Mouse (Mus musculus): ENCODE data around the gene Astn1. TPM values are rescaled to one million over a fixed set of nuclear protein-coding genes. Genes with fewer than 3 reads are reported as not detected.

Gene Astn1
- polyA plus RNA-seq, 1 experiment from 2014 or later: 53.6 TPM

DNA sequence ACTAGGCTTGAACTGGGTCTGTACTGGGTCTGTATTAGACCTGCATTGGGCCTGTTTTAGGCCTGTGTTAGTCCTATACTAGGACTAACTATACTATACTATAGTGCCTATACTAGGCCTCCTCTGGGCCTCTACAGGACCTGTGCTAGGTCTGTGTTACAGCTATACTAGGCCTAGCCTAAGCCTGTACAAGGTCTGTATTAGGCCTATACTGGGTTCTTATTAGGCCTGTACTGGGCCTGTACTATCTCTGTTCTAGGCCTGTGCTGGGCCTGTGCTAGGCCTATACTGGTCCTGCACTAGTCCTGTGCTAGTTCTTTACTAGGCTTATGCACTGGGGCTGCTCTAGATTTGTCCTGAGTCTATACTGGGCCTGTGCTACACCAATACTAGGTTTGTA, 90.6 kb downstream of the Astn1 start:
- Histone ChIP-seq H3K27me3 (ENCODE audit: control insufficient read depth, insufficient read depth, low read length) (no peaks in the 10 kb centered on the region), H3K4me1 (replicated peaks; ENCODE audit: control insufficient read depth, insufficient read depth, low read length) (peaks cover 3% of the 10 kb centered on the region; the same call in 1 of the 2 replicates), H3K27ac (no peak overlapping the region), H3K4me3 (replicated peaks; ENCODE audit: low read length) (no peak overlapping the region), H3K36me3 (replicated peaks; ENCODE audit: control insufficient read depth, insufficient read depth) (no peaks in the 10 kb centered on the region), H3K4me2 (replicated peaks) (no peak overlapping the region), H3K9ac (no peak overlapping the region), H3K9me3 (ENCODE audit: control insufficient read depth, low read length) (no peaks in the 10 kb centered on the region)
- DNase-seq (ENCODE audit: low spot score) (no peak), ATAC-seq (ENCODE audit: low FRiP score) (no peak; the same call in 1 of the 2 replicates)

DNA sequence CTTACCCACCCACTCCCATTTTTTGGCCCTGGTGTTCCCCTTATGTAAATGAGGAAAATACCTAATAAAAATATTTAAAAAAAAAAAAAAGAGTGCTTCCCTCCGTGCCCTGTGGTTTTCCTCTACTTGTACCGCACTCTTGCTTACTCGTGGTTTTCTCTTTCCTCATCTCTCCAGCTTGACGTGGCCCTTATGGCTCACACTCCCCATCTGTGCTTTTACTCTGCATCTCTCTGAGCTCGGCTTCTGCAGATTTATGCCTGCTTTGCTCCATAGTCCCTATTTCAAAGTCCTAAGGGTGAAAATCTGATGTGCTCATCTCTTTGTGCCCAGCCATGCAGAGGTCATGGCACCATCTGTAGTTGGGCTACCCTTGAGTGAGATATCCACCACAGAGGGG, 91.5 kb downstream of the Astn1 start:
- ATAC-seq (ENCODE audit: low FRiP score): no peak
- H3K4me2 ChIP-seq (replicated peaks): no peak overlapping the region
- no peaks in the 10 kb centered on the region for H3K36me3 ChIP-seq (replicated peaks; ENCODE audit: control insufficient read depth, insufficient read depth)
- no peak overlapping the region for H3K4me3 ChIP-seq (replicated peaks; ENCODE audit: low read length)
- DNase-seq (ENCODE audit: low spot score): no peak
- H3K27ac ChIP-seq: no peak overlapping the region
- no peaks in the 10 kb centered on the region for H3K27me3 ChIP-seq (ENCODE audit: control insufficient read depth, insufficient read depth, low read length)
- 93% methylated on average over 5 of the region's 5 CpGs for WGBS
- no peaks in the 10 kb centered on the region; the same call in 1 of the 2 replicates for H3K4me1 ChIP-seq (replicated peaks; ENCODE audit: control insufficient read depth, insufficient read depth, low read length)
- no peak overlapping the region for H3K9ac ChIP-seq
- H3K9me3 ChIP-seq (ENCODE audit: control insufficient read depth, low read length): no peaks in the 10 kb centered on the region

DNA sequence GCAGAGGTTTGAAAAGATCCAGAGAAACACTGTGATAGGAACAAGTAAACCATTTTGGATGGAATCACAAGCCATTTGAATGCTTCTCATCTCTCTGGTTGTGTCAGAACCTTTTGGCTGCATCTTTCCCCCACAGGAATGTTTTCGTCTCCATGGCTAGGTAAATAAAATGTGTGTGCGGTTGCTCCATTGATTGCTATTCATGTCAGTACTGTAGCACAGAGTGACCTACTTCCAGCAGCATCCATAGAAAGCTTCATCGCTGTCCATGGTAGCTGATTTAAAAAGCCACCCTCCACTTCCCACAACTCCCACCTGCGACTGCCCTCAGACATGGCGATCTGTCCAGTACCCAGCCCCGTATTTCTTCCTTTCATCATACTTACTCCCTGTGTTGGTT, 101.9 kb downstream of the Astn1 start:
- H3K27ac ChIP-seq: no peak overlapping the region
- H3K4me3 ChIP-seq (replicated peaks; ENCODE audit: low read length): no peak overlapping the region
- H3K4me2 ChIP-seq (replicated peaks): no peak overlapping the region
- no peak overlapping the region for H3K9ac ChIP-seq
- no peaks in the 10 kb centered on the region for H3K27me3 ChIP-seq (ENCODE audit: control insufficient read depth, insufficient read depth, low read length)
- DNase-seq (ENCODE audit: low spot score): no peak
- no peak; the same call in 1 of the 2 replicates for ATAC-seq (ENCODE audit: low FRiP score)
- WGBS: 75% methylated on average over 6 of the region's 6 CpGs
- H3K9me3 ChIP-seq (ENCODE audit: control insufficient read depth, low read length): no peaks in the 10 kb centered on the region
- H3K36me3 ChIP-seq (replicated peaks; ENCODE audit: control insufficient read depth, insufficient read depth): no peaks in the 10 kb centered on the region
- no peaks in the 10 kb centered on the region for H3K4me1 ChIP-seq (replicated peaks; ENCODE audit: control insufficient read depth, insufficient read depth, low read length)

DNA sequence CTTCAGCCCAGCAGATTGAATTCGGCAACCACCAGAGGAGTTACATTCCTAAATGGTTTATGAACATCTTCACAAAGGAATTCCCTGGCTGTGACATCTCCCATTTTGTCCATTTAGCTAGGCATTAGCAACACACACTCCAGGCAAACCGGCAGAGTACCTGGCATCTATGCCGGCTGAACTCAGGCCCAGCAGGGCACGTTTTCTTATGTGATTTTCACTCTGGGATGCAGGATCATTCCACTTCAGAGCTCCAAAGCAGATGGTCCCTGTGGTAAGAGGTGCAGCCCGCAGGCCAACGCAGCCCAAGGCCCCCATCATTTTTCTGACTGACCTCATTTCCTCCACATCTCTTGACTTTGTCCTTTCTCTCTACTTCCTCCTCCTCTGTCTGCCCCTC, 103.2 kb downstream of the Astn1 start:
- Histone ChIP-seq H3K27ac (no peak overlapping the region), H3K4me1 (replicated peaks; ENCODE audit: control insufficient read depth, insufficient read depth, low read length) (no peaks in the 10 kb centered on the region), H3K4me2 (replicated peaks) (no peak overlapping the region), H3K9ac (no peak overlapping the region), H3K9me3 (ENCODE audit: control insufficient read depth, low read length) (no peaks in the 10 kb centered on the region), H3K4me3 (replicated peaks; ENCODE audit: low read length) (no peak overlapping the region), H3K27me3 (ENCODE audit: control insufficient read depth, insufficient read depth, low read length) (no peaks in the 10 kb centered on the region), H3K36me3 (replicated peaks; ENCODE audit: control insufficient read depth, insufficient read depth) (no peaks in the 10 kb centered on the region)
- 51% methylated on average over 6 of the region's 6 CpGs for WGBS
- DNase-seq (ENCODE audit: low spot score) (no peak), ATAC-seq (ENCODE audit: low FRiP score) (no peak)

DNA sequence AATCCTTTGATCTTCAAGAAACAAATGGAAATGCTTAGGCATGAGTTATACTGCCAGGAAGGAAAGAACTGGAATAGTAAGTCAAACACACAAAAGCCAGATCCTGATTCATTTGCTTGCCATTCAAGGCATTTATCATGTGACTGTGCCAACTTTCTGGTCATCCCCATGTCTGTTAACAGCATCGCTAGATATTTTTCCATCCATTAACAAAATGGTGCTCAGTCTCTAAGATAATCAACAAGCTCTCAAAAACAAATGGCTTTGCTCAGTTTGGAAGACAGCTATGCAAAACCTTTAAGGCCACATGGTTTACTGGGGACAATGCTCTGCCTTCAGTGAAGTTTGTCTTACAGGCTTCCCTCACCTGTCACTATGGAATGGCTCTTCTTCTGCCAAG, 115.8 kb downstream of the Astn1 start:
- H3K9ac ChIP-seq: no peak overlapping the region
- H3K36me3 ChIP-seq (replicated peaks; ENCODE audit: control insufficient read depth, insufficient read depth): peaks cover 2% of the 10 kb centered on the region
- no peak overlapping the region for H3K4me3 ChIP-seq (replicated peaks; ENCODE audit: low read length)
- DNase-seq (ENCODE audit: low spot score) (no peak), ATAC-seq (ENCODE audit: low FRiP score) (no peak)
- H3K27me3 ChIP-seq (ENCODE audit: control insufficient read depth, insufficient read depth, low read length): no peaks in the 10 kb centered on the region
- 98% methylated on average over 1 of the region's 1 CpGs for WGBS
- H3K27ac ChIP-seq: no peak overlapping the region
- no peak overlapping the region for H3K4me2 ChIP-seq (replicated peaks)
- no peaks in the 10 kb centered on the region for H3K4me1 ChIP-seq (replicated peaks; ENCODE audit: control insufficient read depth, insufficient read depth, low read length)
- no peaks in the 10 kb centered on the region for H3K9me3 ChIP-seq (ENCODE audit: control insufficient read depth, low read length)

DNA sequence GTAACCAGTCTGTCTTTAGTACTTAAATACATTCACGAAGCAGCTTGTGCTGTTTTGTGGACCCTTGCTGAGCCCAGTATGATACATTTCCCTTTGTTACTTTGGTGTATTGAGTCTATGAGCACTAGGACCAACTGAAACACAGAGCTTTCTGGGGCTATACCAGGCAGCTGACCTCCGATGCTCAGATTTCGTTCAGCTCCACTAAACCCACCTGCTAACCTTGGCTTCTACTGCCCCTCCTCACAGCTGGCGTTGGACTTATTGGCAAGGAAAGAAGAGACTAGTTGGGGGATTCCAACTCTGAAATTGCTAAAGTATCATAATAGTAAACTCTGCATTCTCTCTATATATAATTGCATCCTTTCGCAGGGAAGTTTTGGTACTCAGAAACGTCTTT, 118.2 kb downstream of the Astn1 start:
- no peaks in the 10 kb centered on the region for H3K36me3 ChIP-seq (replicated peaks; ENCODE audit: control insufficient read depth, insufficient read depth)
- no peaks in the 10 kb centered on the region for H3K4me1 ChIP-seq (replicated peaks; ENCODE audit: control insufficient read depth, insufficient read depth, low read length)
- H3K9ac ChIP-seq: no peak overlapping the region
- H3K4me2 ChIP-seq (replicated peaks): no peak overlapping the region
- H3K27me3 ChIP-seq (ENCODE audit: control insufficient read depth, insufficient read depth, low read length): no peaks in the 10 kb centered on the region
- no peak for ATAC-seq (ENCODE audit: low FRiP score)
- 74% methylated on average over 6 of the region's 6 CpGs for WGBS
- no peak for DNase-seq (ENCODE audit: low spot score)
- H3K9me3 ChIP-seq (ENCODE audit: control insufficient read depth, low read length): no peaks in the 10 kb centered on the region
- no peak overlapping the region for H3K4me3 ChIP-seq (replicated peaks; ENCODE audit: low read length)
- H3K27ac ChIP-seq: no peak overlapping the region

DNA sequence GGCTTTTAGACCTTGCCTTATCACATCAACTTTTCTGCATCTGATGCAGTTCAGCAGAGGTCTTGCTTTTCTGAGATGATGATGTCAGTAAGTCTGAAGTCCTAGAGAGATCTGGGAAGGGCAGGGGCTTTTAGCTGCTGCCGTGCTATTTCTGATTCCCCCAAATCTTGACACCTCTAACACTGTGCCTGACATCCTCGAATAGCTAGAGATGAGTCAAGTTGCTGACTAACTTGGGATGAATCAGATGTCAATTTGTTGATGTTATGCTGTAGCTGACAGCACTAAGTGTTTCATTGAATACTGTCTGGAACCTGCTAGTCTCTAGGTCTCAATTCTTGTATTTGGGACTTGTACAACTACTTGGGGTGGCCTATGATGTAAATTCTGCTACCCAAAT, 121.7 kb downstream of the Astn1 start:
- Histone ChIP-seq H3K36me3 (replicated peaks; ENCODE audit: control insufficient read depth, insufficient read depth) (no peaks in the 10 kb centered on the region), H3K27ac (no peak overlapping the region), H3K27me3 (ENCODE audit: control insufficient read depth, insufficient read depth, low read length) (no peaks in the 10 kb centered on the region), H3K9me3 (ENCODE audit: control insufficient read depth, low read length) (no peaks in the 10 kb centered on the region), H3K4me1 (replicated peaks; ENCODE audit: control insufficient read depth, insufficient read depth, low read length) (no peaks in the 10 kb centered on the region), H3K9ac (no peak overlapping the region), H3K4me2 (replicated peaks) (no peak overlapping the region), H3K4me3 (replicated peaks; ENCODE audit: low read length) (no peak overlapping the region)
- 88% methylated on average over 2 of the region's 2 CpGs for WGBS
- DNase-seq (ENCODE audit: low spot score) (no peak), ATAC-seq (ENCODE audit: low FRiP score) (no peak)

DNA sequence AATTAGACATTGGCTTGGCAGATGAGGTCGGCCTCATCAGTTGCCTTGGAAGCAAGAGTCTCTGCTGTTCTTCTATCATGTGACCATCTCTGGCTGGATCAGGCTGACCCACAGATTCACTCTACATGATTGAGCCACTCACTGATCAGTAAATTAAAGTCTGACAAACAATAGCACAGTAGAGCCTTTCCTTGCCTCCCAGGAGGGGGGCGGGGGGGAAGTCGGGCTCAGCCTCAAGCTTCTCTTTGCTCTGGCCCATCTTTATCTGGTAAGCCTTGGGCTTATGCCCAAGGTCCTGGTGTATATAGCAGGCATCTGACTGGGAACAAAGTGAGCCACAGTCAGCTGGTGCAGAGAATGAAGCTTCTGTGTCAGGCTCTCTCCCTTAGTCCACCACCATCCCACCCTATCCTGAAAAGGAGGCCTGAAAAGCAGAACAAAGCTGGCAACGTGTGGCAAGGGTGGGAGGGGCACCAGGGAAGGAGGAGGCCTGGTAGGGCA, 127.5 kb downstream of the Astn1 start:
- peak; percentile 45 for DNase-seq (ENCODE audit: low spot score)
- H3K27me3 ChIP-seq (ENCODE audit: control insufficient read depth, insufficient read depth, low read length): no peaks in the 10 kb centered on the region
- WGBS: 23% methylated on average over 4 of the region's 4 CpGs
- H3K27ac ChIP-seq: peak overlapping the region; percentile 26
- no peaks in the 10 kb centered on the region for H3K9me3 ChIP-seq (ENCODE audit: control insufficient read depth, low read length)
- no peaks in the 10 kb centered on the region for H3K36me3 ChIP-seq (replicated peaks; ENCODE audit: control insufficient read depth, insufficient read depth)
- H3K9ac ChIP-seq: no peak overlapping the region
- no peak overlapping the region for H3K4me2 ChIP-seq (replicated peaks)
- H3K4me1 ChIP-seq (replicated peaks; ENCODE audit: control insufficient read depth, insufficient read depth, low read length): peaks cover 16% of the 10 kb centered on the region; the same call in 1 of the 2 replicates
- ATAC-seq (ENCODE audit: low FRiP score): peak; percentile 88
- H3K4me3 ChIP-seq (replicated peaks; ENCODE audit: low read length): no peak overlapping the region

DNA sequence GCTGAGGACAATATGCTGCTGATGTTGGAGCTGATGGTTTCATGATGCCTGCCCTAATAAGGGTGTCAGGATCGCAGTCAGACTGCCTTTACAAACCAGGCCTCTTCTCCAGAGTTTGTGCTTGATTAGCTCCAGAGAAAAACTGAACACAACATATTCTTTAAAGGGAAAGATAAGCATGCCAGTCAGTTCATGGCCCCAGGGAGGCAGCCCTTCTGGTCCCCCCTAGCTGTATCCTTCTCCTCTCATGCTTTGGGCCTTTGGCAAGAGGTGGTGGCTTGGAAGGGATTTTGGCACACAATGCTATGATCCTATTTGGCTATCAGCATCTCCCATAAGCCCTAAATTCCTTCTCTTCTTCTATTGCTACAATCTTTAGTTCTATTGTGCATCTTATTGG, 128.1 kb downstream of the Astn1 start:
- Histone ChIP-seq H3K36me3 (replicated peaks; ENCODE audit: control insufficient read depth, insufficient read depth) (no peaks in the 10 kb centered on the region), H3K9ac (no peak overlapping the region), H3K9me3 (ENCODE audit: control insufficient read depth, low read length) (no peaks in the 10 kb centered on the region), H3K27ac (peak overlapping the region; percentile 26), H3K4me1 (replicated peaks; ENCODE audit: control insufficient read depth, insufficient read depth, low read length) (peaks cover 16% of the 10 kb centered on the region; the same call in 1 of the 2 replicates), H3K4me3 (replicated peaks; ENCODE audit: low read length) (no peak overlapping the region), H3K4me2 (replicated peaks) (no peak overlapping the region), H3K27me3 (ENCODE audit: control insufficient read depth, insufficient read depth, low read length) (no peaks in the 10 kb centered on the region)
- WGBS: 29% methylated on average over 1 of the region's 1 CpGs
- ATAC-seq (ENCODE audit: low FRiP score) (no peak; the same call in 1 of the 2 replicates), DNase-seq (ENCODE audit: low spot score) (no peak)

DNA sequence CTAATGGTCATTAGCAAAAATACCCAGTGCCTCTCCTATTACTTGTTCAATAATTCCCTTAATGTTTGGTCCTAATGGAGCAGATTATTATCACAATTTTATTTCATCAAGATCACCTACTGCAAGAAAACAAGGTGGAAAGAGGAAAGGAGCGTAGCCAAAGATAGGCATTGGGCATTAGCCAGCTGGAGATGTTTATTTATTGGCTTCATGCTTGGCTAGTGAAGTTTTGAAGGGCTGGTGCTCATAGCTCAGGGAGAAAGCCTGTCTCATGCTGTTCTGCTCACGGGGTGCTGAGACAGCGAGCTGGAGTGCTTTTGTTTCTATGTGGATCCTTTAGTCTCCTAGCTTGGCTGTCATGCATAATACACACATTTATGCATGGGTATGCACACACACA, 131.2 kb downstream of the Astn1 start:
- 35% methylated on average over 3 of the region's 3 CpGs for WGBS
- Histone ChIP-seq H3K36me3 (replicated peaks; ENCODE audit: control insufficient read depth, insufficient read depth) (no peaks in the 10 kb centered on the region), H3K4me1 (replicated peaks; ENCODE audit: control insufficient read depth, insufficient read depth, low read length) (peaks cover 16% of the 10 kb centered on the region; the same call in 1 of the 2 replicates), H3K27me3 (ENCODE audit: control insufficient read depth, insufficient read depth, low read length) (no peaks in the 10 kb centered on the region), H3K27ac (no peak overlapping the region), H3K9ac (no peak overlapping the region), H3K4me2 (replicated peaks) (no peak overlapping the region), H3K9me3 (ENCODE audit: control insufficient read depth, low read length) (no peaks in the 10 kb centered on the region), H3K4me3 (replicated peaks; ENCODE audit: low read length) (no peak overlapping the region)
- no peak for DNase-seq (ENCODE audit: low spot score)
- no peak for ATAC-seq (ENCODE audit: low FRiP score)
